Mouse (Mus musculus) thymus, postnatal 14 days (tissue): ENCODE data around the gene Ankrd54.

Experiments used
- DNase-seq: peaks from one replicate; pipeline ENCODE4 v3.0.0; 2021

The Ankrd54 gene

DNA sequence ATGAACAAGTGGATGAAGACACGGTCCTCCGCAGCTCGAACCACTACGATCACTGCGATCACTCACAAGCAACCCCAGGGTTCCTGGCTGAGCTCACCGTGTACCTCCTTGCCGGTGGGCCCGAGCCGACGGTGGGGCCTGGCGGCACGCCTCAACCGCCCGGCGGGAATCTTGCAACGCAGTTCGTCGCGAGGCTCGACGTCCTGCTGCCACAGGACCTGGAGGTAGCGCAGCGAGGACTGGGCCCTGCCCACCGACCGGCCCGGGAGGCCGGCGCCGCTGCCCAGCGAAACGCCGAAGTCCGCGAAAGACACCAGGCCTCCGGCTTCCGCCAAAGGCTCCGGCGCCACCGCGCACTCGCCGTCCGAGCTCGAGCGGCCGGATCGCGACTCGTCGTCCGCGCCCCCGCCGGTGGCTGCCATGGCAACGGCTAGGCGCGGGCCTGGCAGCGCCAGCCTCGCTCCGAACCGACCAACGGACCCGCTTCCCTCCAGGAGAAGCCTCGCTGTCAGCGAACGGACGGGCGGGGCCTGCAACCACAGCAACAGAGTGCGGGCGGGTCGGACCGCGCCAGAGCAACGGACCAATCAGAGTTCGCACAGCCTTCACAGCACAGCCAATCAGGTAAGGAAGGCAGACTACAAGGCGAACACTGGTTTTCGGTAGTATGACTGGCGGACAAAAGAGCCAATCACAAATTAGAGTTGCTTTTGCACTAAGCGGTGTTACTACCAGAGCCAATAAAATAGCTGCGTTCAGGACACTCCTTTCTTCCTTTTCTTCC is at the start of gene Ankrd54:
TSS of gene Ankrd54 (minus strand) at position 518 of the 784 bp plus-strand sequence.
- peak; percentile 96 for DNase-seq

DNA sequence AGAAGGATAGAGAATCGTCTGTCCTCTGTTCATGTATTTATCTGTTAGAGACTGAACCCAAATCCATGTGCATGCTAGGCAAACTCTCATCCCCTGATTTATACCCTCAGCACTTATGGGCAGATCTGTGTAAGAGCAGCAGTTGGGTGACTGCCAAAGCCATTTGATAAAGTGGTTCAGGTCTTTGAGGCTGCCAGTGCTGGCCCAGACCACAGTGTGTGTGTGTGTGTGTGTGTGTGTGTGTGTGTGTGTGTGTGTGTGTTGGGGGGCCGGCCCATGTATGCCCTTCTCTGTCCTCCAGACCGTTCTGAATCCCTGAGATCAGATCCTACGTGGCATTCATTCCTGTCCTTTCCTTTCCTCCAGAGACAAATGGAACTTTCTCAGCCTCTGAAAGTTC is 49.1 kb upstream of the Ankrd54 start:
- DNase-seq: no peak

DNA sequence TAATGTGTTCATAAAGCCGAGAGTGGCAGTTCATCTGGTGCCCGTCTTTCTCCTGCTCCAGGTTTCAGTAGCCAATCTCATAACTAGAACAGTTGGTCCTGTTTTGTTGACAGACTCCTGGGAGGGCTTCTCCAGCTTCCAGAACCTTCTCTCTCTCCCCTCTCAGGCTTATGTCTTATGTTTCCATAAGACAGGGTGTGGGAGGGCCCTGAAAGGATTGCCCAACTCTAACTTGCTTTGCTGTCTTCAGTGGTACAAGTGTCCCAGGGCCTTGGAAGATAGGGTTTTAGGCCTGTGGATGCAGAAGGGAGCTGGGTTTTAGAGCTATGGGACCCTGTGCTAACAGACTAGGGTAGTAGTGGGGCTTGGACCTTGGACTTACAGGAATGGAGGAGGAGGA is 47.8 kb upstream of the Ankrd54 start:
- no peak for DNase-seq

DNA sequence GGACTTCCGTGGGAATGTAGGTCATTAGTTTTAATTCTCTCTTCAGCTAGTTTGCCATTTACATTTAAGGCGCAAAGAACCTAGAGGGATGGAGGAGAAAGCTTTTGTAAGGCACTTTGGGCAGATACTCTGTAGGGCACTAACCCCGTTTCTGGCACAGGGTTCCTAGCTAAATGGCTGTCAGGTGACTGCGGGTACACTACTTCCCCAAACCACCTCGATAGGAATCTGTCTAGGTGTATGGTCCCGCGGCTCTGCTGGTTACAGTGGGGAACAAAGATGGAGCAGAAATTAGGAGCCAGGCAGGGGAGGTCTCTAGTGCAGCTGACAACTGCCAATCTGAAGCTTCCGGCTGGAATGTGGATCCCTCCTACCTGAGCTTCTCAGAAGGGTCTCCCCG is 47.3 kb upstream of the Ankrd54 start:
- DNase-seq: no peak

DNA sequence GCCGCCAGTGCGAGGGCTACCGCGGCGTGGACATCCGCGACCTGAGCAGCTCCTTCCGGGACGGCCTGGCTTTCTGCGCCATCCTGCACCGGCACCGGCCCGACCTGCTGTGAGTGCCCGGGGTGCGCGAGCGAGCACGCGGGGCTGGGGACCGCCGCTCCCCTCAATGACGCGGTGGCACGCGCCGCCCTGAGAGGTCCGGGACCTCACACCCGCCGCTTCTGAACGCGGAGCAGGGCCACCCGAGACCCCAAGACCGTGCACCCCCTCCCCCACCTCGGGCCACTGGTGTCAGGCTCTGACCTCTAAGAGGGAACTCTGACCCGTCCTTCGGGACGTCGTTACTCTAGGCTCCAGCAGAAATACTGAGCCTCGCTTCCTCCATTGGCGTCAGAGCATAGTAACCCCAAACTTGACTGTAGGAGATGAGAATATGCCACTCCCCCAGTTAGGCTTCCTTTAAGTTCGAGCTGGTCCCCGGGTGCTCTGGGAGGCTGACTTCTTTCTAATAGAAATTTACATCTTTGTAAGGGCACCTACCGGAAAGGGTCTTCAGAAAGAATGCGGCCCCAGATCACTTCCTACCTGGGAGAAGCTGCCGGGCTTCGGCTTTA is 46.7 kb upstream of the Ankrd54 start:
- DNase-seq: peak; percentile 53

DNA sequence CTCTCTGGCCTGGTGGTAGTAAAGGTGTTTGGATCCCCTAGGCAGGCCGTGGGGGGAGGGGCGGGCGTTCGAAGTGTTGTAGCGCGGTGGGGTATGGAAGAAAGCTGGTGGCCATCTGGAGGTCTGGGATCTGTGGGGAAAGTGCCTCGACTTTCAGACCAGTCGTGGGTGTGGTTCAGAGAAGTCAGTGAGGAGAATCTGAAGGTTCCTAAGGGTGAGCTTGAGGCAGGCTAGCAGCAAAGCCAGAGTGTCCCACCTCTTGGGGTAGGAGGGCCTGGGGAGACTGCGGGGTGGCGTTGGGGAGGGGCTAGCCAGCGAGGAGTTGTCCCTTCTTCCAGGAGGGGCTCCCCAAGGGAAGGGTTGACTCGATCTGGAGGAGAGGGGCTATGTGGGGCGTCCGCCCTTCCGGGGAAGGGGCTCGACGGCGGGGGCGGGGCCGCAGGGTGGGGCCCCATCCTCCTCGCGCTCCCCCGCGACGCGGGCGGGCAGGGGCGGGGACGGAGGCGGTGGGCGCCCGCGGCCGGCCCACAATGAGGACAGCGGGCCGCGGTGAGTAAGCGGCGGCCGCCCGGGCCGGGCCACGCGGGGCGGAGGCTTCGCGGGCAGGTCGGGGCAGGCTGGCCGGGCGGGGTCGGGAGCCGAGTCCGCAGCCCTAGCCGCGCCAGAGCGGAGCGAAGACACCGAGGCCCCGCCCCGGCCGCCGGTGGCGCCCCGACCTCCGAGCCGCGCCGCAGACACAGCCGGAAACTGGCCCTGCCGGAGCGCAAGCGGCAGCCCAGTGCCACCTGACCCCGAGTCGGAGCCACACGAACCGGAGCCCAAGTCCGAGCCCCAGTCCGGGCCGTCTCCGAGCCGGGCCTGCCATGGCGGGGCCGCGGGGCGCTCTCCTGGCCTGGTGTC is 46.0 kb upstream of the Ankrd54 start, which contains the start of gene Micall1:
TSS of gene Micall1 (plus strand) at position 478 of the 900 bp plus-strand sequence.
- peak; percentile 78 for DNase-seq

DNA sequence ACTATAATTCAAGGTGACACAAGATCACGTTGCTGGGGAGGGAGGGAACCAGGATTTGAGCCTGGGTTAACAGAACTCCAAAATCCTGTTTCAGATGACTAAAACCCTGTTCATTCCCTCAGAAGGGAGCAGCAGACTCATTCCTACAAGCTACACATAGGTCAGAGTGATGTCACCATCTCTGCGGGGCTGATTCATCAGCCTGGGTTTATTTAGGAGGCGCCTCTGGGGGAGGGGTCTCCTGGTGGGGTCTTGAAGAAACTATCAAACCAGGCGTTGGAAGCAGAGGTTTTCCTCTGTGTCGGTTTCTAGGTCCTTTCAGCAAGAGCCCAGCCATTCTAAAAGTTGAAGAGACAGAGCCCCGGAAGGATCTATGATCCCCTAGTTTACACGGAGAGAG is 45.3 kb upstream of the Ankrd54 start:
- no peak for DNase-seq

DNA sequence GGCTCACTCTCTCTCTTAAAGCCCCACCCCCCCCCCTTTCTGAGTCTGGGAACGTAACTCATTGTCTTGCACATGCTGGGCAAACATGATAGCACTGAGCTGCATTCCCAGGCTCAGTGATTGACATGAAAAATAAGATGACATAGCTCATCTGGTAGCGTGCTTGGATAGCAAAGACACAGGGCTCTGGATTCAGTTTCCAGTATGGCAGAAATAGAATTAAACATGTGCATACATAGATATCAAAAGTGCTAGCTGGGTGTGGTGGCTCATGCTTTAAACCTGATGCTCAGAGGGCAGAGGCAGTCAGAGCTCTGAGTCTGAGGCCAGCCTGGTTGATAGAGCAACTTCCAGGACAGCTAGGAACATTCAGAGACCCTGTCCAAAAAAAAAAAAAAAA is 43.1 kb upstream of the Ankrd54 start:
- DNase-seq: no peak

DNA sequence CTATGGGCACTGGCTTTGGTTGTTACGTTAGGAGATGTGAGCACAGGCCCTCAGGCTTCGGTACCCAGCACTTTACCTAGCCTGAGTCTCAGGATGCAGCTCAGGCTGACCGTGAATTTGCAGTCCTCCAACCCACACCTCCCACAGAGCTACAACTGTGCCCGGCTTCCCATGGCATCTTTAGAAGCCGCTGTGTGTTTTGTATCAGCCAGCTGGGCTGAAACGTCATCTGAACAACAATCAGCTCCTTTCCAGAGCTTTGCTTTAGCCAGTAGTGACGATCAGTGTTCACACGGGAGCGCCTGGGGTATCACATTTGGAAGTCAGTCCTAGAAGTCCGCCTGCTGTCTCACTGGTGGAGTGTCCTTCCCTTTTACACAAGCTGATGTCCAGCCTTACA is 40.6 kb upstream of the Ankrd54 start:
- DNase-seq: no peak

DNA sequence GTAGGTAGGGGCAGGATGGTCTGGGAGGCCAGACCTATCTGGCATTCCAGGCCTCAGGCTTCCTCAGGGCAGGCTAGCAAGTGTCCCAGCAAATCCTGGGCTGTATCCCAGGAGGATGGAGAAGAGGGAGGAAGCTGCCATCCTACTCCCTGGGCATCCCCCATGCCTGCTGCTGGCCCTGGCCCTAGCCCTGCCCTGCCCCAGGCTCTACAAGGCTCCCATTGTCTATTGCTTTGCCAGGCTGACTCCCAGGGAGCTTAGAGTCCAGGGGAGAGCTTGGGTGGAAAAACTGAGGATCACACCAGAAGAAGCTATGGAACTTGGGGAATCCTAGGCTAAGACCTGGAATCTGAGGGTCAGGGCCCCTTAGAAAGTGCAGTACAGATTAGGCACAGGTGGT is 38.8 kb upstream of the Ankrd54 start:
- DNase-seq: no peak

DNA sequence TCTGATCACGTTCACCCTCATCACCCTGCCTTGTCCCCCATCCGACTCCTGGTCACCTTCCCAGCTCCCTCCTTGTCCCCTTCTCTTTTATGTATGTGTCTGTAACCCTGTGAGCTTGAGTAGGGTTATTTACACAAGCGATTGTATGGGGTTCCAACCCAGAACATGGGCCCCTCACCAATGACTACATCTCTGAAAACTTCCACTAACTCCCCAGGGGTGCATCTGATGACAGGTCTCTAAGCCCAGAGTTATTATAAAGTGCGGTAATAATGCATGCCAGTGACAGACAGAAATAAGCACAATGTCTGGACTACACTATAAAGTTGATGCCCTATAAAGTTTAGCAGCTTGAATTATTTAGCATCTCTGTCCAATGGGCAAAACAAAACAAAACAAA is 37.7 kb upstream of the Ankrd54 start:
- no peak for DNase-seq

DNA sequence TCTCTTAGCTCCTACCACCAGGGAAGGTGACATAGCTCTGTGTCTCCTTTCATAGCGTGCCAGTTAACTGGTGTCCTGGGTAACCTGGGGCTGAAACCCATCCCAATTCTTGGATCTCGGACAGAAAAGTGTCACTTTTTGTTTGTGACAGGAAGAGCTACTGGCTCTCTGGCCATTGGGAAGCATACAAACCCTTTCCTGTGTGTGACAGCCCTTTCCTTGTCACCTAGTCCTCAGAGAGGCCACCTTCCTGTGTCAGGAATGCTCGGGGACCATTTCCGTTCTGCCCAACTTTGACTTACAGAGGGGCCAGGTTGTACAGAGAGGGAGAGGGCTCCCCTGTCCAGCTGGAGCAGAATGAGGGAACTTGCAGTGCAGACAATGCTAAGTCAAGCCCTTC is 36.8 kb upstream of the Ankrd54 start:
- no peak for DNase-seq

DNA sequence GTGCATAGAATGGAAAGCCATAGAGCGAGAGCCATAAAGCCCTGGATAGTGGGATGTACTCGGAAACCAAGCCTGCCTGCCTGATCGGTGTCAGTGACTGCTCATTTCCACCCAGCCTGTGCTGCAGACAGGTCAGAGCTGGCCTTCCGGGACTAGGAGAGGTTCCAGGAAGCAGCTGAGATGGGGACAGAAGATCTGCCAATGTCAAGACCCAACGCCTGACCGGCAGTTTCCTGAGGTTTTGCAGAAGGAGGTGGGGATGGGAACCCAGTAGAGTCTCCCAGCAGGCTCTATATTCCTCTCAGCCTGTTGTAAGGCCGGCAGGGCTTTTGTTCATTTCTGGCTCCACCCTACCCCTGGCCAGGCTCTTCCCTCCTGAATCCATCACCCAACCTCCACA is 36.2 kb upstream of the Ankrd54 start:
- no peak for DNase-seq

DNA sequence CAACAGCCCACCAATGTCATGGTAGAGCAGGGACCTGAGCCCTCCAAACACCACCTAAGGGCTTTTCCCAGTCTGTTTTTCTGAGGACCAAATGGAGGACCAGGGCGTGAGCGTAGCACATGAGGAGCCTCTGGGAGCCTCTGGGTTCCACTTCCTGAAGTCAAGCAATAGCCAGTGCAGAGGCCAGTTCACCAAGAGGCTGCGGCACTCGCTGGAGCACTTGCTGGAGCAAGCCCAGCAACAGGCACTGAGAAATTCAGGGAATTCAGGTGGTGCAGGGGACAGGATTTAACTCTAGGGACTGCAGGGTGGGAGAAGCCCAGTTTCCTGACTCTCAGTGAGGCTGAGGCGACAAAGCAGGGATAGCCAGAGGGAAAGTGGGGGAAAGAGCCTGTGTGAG is 35.5 kb upstream of the Ankrd54 start:
- no peak for DNase-seq

DNA sequence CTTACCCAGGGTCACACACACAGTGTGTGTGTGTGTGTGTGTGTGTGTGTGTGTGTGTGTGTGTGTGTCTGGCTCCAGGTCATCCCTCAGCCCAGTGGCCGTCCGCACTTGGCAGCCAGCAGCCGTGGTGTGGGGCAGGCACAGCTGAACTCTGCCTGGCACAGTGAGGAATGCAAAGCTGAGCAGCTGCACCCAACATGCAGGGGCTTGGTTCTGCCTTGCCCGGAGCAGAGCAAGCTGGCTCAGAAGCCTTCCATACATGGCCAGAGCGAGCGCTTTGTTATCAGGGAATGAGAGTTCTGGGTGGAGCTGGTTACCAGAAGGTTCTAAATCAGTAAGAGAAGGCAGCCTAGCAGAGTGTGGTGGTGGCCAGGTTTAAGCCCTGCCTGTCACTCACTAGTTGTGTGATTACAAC is 34.9 kb upstream of the Ankrd54 start:
- no peak for DNase-seq

DNA sequence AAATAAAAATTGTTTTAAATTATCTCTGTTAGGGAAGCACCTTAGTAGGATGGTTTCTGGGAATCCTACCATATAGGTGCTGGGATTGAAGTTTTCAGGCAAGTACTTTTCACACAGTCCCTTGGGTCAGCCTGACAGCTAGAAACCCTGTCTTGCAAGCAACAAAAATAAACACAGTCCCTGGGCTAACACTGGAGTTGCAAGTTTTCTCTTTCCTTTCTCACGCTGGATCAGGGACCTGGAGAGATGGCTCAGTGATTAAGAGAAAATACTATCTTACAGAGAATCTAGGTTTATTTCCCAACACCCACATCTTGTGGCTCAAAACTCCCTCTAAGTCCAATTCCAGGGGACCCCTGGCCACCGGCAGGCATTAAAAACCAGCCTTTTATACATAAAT is 34.4 kb upstream of the Ankrd54 start:
- DNase-seq: no peak

DNA sequence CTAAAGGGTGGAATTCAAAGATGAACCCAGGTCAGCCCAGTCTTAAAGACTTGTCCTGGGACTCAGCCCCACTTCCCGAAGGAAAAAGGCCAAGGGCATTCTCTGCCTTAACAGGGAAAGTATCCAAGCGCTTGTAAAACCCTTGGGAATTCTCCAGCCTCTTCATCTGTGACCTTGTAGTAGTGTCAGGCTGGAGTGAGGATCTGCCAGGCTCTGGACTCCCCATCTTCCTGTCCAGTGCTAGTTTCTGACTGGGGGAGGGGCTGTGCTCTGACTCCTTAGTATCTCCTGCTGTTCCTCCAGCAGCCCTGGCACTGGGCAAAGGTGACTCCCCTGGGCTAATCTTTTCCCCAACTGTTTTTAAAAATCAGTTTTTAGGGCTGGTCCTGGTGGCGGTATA is 33.9 kb upstream of the Ankrd54 start:
- no peak for DNase-seq

DNA sequence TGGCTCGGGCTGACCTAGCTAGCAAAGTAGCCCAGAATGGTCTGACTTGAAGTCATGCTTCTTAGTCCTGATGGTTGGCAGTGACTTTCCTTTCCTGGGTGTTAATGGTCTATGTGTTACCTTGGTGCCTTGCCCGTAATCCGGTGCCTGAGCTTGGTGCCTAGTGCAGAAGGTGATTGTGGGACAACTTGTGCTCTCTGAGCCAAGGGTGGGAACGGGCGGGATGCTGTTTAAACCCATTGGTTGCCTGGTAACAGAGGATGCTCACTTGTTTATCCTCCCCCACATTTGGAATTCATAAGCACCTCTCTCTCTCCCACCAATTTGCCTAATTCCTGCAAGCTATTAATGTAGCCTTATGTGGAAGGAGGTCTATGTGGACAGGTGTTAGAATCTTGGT is 32.8 kb upstream of the Ankrd54 start:
- no peak for DNase-seq

DNA sequence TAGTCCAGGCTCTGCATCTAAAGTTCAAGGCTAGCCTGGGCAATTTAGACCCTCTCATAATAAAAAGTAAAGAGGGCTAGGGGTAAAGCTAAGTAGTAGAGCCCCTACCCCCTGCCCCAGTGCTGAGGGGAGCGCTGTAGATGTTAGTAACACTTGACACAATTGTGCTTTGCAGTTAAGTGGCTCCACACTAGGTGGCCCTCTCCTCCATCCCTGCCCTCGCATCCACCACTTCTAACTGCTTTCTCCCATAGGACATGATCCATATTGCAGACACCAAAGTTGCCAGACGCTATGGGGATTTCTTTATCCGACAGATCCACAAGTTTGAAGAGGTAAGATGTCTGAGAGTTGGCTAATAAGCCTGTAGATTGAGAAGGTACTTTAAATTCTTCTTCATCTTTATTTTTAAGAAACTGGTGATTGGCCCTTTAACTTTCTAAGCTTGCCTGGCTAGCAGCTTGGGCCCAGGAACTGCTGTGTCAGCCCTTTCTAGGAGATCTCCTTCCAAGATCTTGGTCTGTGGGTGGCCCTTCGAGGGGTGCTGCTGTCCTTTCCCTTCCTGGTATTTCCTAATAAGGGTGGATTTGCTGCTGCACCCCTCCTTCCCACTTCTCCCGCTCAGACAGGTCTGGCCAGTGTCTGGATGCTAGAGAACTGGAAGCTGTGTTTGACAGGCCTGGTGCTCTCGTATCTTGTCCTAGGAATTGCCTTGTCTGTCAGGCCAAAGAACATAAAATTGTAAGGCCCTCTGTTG is 30.6 kb upstream of the Ankrd54 start:
- no peak for DNase-seq

DNA sequence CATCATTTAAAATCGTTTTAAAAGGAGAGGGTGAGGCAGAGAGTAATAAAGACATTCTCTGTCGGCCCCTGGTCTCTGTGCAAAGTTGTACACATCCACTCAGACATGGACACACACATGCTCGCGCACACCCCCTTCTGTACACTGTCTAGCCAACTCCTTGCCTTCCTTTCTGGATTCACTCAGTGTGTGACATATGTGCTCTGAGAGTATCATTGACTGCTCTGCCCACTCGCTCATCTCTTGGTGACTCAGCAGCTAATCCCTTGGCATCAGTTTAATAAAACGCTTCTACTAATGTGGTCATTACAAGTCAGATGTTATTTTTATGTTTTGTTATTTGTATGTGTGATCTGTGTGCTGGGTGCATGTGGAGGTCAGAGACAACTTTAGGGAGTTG is 29.6 kb upstream of the Ankrd54 start:
- DNase-seq: no peak

DNA sequence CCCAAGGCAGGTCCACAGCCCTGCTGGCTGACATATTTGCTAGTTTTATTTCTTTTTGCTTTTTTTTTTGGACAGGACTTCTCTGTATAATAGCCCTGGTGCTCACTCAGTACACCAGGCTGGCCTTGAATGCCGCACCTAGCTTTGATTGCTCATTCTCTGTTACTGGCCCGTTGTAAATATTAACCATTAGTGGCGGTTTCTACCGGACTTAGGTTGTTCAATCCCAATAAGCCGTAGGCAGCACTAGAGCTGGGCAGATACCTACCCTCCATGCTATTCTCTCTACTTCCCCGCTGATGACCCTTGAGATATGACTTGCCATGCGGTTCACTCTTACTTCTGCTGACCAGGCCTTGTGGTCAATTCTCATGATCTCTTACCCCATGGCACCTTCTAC is 16.9 kb upstream of the Ankrd54 start:
- no peak for DNase-seq

DNA sequence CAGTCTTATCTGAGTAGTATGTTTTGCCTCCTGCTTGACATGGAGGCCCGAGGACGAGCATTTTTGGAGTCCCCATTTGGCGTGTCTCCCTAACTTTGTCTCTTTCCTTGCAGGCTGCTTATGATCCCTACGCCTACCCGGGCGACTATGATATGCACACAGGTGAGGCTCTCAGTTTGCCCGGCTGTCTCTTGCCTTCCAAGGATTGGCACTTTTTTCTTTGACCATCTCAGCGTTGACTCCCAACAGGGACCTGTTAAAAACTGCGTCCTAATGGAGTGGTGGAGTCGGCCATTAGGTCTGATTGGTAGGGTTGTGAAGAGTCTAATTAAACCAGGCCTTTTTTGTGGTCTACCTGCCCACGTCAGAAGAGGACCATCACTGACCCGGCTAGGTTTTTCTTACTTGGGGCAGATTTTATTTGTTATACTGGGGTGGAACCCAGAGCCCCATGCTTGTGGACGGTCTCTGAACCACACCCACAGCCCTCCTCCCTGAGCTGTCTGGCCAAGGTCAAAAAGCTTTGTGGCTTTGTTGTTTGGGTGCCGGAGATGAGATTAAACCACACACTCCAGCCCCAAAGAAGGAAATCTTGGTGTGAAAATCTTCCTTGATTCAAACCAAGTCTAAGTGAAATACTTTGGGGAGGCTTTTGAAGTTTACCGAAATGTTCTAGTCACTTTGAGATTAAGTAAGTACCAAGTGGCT is 13.1 kb upstream of the Ankrd54 start:
- no peak for DNase-seq
